Mouse (Mus musculus): ENCODE measurements around the gene Ccdc18.

DNA sequence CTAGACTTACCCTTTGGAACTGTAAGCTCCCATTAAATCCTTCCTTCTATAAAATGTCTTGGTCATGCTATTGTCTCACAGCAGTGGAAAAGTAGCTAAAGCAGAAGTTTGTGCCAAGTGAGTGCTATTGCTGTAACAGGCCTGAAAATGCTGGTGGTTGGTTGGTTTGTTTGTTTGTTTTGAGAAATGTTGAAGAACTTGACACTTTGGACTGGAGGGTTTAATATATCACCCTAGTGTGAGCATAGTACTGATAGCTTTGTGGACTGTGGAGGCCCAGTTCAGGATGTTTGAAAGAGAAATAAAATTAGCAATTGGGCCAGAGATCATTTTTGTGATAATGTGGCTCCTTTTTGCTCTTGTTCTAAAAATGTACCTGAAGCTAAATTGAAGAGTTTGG lies 93.5 kb downstream of the Ccdc18 start:
- TF ChIP-seq MAX (IDR thresholded peaks at IDR 0.05; ENCODE audit: low read depth) (no peak), POLR2A (IDR thresholded peaks at IDR 0.05; ENCODE audit: insufficient read length, low read depth) (no peak), E2F4 (IDR thresholded peaks at IDR 0.05; ENCODE audit: insufficient read depth) (no peak)
